Mouse (Mus musculus) mouse embryonic stem cell (cell line): ENCODE measurements around the gene Ankrd44.

ENCODE experiments used
- in situ Hi-C, 2 experiments: fragments of 300-500 bp; cut with MboI; formaldehyde crosslinking; loops; 1 replicate in 1 of 2; 3 replicates in 1 of 2; pipeline ENCODE4 v1.14.3; 2019 to 2020; ENCODE audit warnings: low sequenced_read_pairs in 2 of 2, low pct_unique_long_range_greater_than_20kb in 1 of 2, mixed read lengths in 1 of 2; ENCODE audit not compliant: unreplicated experiment in 1 of 2

Gene Ankrd44

GRCm38 (mm10) chr1:54747785-54748420, 178.3 kb downstream of the Ankrd44 start:
- in situ Hi-C loops = no loop called here

- in situ Hi-C loops = no loop called here
Observed at GRCm38 (mm10) chr1:54745666-54746065, 180.5 kb downstream of the Ankrd44 start.

GRCm38 (mm10) chr1:54744171-54744570, 182.0 kb downstream of the Ankrd44 start:
- in situ Hi-C loops = no loop called here

GRCm38 (mm10) chr1:54743072-54743471, 183.1 kb downstream of the Ankrd44 start:
- in situ Hi-C loops = no loop called here

- in situ Hi-C loops = no loop called here
Observed at GRCm38 (mm10) chr1:54740936-54741335, 185.3 kb downstream of the Ankrd44 start.

GRCm38 (mm10) chr1:54737472-54737871, 188.7 kb downstream of the Ankrd44 start:
- in situ Hi-C loops = no loop called here

- in situ Hi-C loops = no loop called here
Observed at GRCm38 (mm10) chr1:54734917-54735664, 191.1 kb downstream of the Ankrd44 start.

- in situ Hi-C loops = no loop called here
Observed at GRCm38 (mm10) chr1:54729316-54729715, 196.9 kb downstream of the Ankrd44 start.

- in situ Hi-C loops = no loop called here
Observed at GRCm38 (mm10) chr1:54726555-54726954, 199.6 kb downstream of the Ankrd44 start.

GRCm38 (mm10) chr1:54716921-54717320, 209.3 kb downstream of the Ankrd44 start:
- in situ Hi-C loops = no loop called here

GRCm38 (mm10) chr1:54715061-54715760, 211.0 kb downstream of the Ankrd44 start:
- in situ Hi-C loops = no loop called here

- in situ Hi-C loops = no loop called here
Observed at GRCm38 (mm10) chr1:54713231-54714173, 212.7 kb downstream of the Ankrd44 start.

- in situ Hi-C loops = no loop called here
Observed at GRCm38 (mm10) chr1:54711568-54711967, 214.6 kb downstream of the Ankrd44 start.

- in situ Hi-C loops = no loop called here
Observed at GRCm38 (mm10) chr1:54710550-54710949, 215.6 kb downstream of the Ankrd44 start.

GRCm38 (mm10) chr1:54707888-54708565, 218.2 kb downstream of the Ankrd44 start:
- in situ Hi-C loops = no loop called here

- in situ Hi-C loops = no loop called here
Observed at GRCm38 (mm10) chr1:54707036-54707887, 218.9 kb downstream of the Ankrd44 start.

- in situ Hi-C loops = no loop called here
Observed at GRCm38 (mm10) chr1:54706621-54707020, 219.6 kb downstream of the Ankrd44 start.
